Mouse (Mus musculus) layer of hippocampus, adult 11-12 months (tissue): ENCODE measurements at regions not wholly inside any gene's neighbourhood (a gene's known extent, or its start where the extent isn't known, plus 50 kb on each side); places are given as distances from the start of the nearest gene placed in this dataset.
"Not testable (repeated sequence)": the region's sequence is repeated elsewhere in the genome, so short reads cannot be mapped to it uniquely, and the experiment has no call there.

Experiments
- DNase-seq: peaks from one replicate; pipeline ENCODE4 v3.0.0; 2022; ENCODE audit warnings: low spot score

- DNase-seq = not testable (repeated sequence)
Observed at GRCm38 (mm10) chrX:75734628-75735302, 140.2 kb downstream of the Pls3 start.

- not testable (repeated sequence) for DNase-seq
Observed at GRCm38 (mm10) chrX:75733651-75734050, 141.3 kb downstream of the Pls3 start.

- not testable (repeated sequence) for DNase-seq
Observed at GRCm38 (mm10) chrX:75729791-75730190, 145.2 kb downstream of the Pls3 start.

GRCm38 (mm10) chrX:75728507-75728906, 146.5 kb downstream of the Pls3 start:
- peak; percentile 9 for DNase-seq

GRCm38 (mm10) chrX:75723542-75723941, 145.5 kb upstream of the Rab39b start:
- DNase-seq = not testable (repeated sequence)

GRCm38 (mm10) chrX:75699949-75700348, 121.9 kb upstream of the Rab39b start:
- DNase-seq = no peak

- DNase-seq = not testable (repeated sequence)
Observed at GRCm38 (mm10) chrX:75675271-75675670, 97.2 kb upstream of the Rab39b start.

GRCm38 (mm10) chrX:75673920-75674665, 96.1 kb upstream of the Rab39b start:
- DNase-seq = peak; percentile 98

GRCm38 (mm10) chrX:75673586-75673919, 95.5 kb upstream of the Rab39b start:
- no peak for DNase-seq

- DNase-seq = peak; percentile 35
Observed at GRCm38 (mm10) chrX:75672976-75673375, 94.9 kb upstream of the Rab39b start.

GRCm38 (mm10) chrX:75667636-75668035, 89.6 kb upstream of the Rab39b start:
- no peak for DNase-seq

GRCm38 (mm10) chrX:75643402-75643801, 65.4 kb upstream of the Rab39b start:
- DNase-seq = no peak
